Mouse (Mus musculus): Measurements from ENCODE around the gene Hip1. TPM values are rescaled to one million over a fixed set of nuclear protein-coding genes. Genes with fewer than 3 reads are reported as not detected.
"Not testable (repeated sequence)": the region's sequence is repeated elsewhere in the genome, so short reads cannot be mapped to it uniquely, and the experiment has no call there.

The Hip1 gene
- polyA plus RNA-seq, 1 experiment from 2014 or later: 45.2 TPM

DNA sequence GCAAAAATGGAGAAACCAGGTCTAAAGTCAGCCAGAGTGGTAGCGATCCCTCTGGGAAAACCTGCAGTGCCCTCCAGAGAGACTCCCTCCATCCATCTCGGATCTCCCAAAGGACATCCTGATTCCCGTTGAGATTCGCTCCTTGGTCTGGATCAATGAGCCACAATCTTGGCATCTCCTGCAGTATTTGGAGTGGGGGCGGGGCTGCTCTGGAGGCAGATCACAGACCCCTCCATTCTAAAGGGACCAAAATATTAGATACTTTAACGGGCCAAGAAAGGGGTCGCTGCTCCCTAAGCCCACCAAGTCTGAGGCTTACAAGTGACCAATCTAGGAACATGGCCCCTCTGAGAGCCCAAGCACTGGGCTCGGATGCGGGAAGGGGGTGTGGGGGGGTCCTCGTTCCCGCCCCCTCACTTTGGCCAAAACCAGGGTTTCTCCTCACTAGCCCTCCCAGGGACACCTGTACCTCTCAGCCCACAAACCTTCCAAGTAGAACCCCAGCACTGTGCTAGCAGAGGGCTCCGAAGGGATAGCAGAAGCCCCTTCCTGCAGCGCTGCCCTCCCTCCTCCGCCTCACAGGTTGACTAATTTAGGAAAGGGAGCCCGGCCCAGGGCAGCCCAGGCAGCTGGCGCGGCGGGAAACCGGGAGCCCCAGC is 56.6 kb downstream of the Hip1 start:
- H3K36me3 ChIP-seq: peaks cover 10% of the 10 kb centered on the region
- H3K4me2 ChIP-seq: peak overlapping the region; percentile 91
- H3K4me1 ChIP-seq: peaks cover 54% of the 10 kb centered on the region
- no peaks in the 10 kb centered on the region for H3K9me3 ChIP-seq (replicated peaks)
- H3K4me3 ChIP-seq (replicated peaks): peak overlapping the region; percentile 78
- under 1% methylated on average over 19 of the region's 19 CpGs for WGBS
- H3K27me3 ChIP-seq: no peaks in the 10 kb centered on the region
- ATAC-seq (replicated peaks; ENCODE audit: low FRiP score): peak; percentile 68
- peak overlapping the region; percentile 79 for H3K9ac ChIP-seq
- peak overlapping the region; percentile 96 for H3K27ac ChIP-seq

DNA sequence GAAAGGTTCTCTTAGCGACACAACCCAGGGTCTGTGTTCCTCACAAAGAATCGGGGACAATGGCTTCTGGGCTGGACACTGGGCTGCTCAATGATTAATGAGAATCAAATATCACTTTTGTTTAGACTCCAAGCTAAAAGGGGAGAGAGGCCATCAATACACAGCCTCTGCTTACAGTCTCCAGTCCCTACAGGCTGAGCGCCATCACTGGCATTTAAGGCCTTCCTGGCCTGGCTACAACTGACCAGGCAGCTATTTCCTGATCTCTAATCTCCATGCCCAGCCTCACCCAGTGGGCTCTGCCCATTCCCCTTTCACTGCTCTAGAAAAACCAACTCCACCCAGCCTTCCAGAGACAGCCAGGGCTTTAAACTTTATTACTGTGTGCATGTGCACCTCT is 59.6 kb downstream of the Hip1 start:
- Histone ChIP-seq H3K4me1 (peaks cover 41% of the 10 kb centered on the region), H3K36me3 (peaks cover 18% of the 10 kb centered on the region), H3K9me3 (replicated peaks) (no peaks in the 10 kb centered on the region), H3K4me2 (no peak overlapping the region), H3K4me3 (replicated peaks) (no peak overlapping the region), H3K9ac (no peak overlapping the region), H3K27ac (peak overlapping the region; percentile 14; the same call in 1 of the 2 replicates), H3K27me3 (no peaks in the 10 kb centered on the region)
- 58% methylated on average over 3 of the region's 3 CpGs for WGBS
- ATAC-seq (replicated peaks; ENCODE audit: low FRiP score): no peak

DNA sequence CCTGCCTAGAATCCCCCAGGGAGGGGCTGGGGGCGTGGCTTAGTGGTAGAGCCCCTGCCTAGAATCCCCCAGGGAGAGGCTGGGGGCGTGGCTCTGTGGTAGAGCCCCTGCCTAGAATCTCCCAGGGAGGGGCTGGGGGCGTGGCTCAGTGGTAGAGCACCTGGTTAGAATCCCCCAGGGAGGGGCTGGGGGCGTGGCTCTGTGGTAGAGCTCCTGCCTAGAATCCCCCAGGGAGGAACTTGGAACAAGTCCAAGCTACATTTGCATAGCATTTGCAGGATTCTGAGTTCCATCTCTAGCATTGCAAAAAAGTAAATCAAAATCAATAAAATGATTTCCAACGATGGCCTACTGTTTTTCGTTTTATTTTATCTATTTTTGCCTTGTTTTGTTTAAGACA is 61.1 kb downstream of the Hip1 start:
- not testable (repeated sequence) for H3K4me3 ChIP-seq (replicated peaks); H3K4me2 ChIP-seq; H3K9ac ChIP-seq; H3K27ac ChIP-seq; H3K27me3 ChIP-seq; ATAC-seq (replicated peaks; ENCODE audit: low FRiP score); H3K9me3 ChIP-seq (replicated peaks)
- Histone ChIP-seq H3K36me3 (peaks cover 18% of the 10 kb centered on the region), H3K4me1 (peaks cover 33% of the 10 kb centered on the region)
- 93% methylated on average over 6 of the region's 6 CpGs for WGBS

DNA sequence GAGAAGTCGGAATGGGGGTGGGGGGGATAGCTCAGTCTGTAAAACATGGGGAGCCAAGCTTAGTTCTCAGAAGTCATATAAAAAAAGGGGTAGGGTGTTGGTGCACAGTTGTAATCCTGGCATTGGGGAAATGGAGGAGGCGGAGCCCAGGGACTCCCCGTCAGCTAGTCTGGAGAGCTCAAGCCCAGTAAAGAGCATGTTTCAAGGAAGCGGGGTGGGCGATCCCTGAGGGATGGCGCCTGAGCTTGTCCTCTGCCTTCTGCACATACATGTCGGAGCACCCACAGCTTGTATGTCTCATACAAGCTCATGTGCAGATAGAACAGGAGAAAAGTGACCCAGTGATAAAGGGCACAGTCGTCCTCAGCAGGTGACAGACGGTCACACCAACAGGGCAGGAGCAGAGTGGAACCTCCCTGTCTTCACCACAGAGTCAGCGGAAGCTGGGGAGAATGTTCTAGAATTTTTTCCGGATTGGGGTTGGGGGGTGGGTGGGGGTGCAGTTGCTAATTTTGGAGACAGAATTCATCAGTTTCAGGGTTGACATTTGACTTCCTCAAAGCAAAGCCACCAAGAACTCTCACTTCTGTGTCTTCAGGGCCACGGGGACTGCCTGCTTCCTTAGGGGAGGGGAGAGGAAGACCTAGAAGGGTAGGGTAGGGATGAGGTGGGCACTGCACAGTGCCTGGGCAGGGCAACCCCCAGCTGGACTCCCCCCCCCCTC is 65.9 kb downstream of the Hip1 start:
- Histone ChIP-seq H3K4me2 (no peak overlapping the region), H3K4me1 (no peaks in the 10 kb centered on the region), H3K27ac (no peak overlapping the region), H3K36me3 (peaks cover 26% of the 10 kb centered on the region), H3K9me3 (replicated peaks) (no peaks in the 10 kb centered on the region), H3K27me3 (no peaks in the 10 kb centered on the region), H3K4me3 (replicated peaks) (no peak overlapping the region), H3K9ac (no peak overlapping the region)
- ATAC-seq (replicated peaks; ENCODE audit: low FRiP score): no peak
- WGBS: 90% methylated on average over 12 of the region's 12 CpGs

DNA sequence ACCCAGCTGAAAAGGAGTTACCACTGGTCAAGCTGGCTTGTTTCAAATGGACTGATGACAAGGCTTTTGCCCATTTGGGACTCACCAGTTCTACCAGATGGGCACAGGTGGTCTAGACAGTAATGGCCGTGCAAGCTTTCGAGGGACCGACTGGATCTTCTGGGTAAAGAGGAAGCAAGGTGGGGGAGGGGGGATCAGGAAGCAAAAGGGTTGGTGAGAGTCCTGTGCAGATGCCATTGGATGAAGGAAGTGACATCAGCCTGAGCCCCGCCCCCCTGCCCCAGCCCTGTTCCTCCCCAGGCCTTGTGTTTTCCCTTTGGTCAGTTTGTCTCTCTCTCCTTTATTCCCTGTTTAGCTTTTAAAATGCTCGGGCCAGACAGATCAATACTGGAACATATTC is 68.7 kb downstream of the Hip1 start:
- Histone ChIP-seq H3K36me3 (peaks cover 23% of the 10 kb centered on the region), H3K4me1 (no peaks in the 10 kb centered on the region), H3K9me3 (replicated peaks) (no peaks in the 10 kb centered on the region), H3K4me3 (replicated peaks) (no peak overlapping the region), H3K27me3 (no peaks in the 10 kb centered on the region), H3K27ac (no peak overlapping the region), H3K4me2 (no peak overlapping the region), H3K9ac (no peak overlapping the region)
- ATAC-seq (replicated peaks; ENCODE audit: low FRiP score): no peak
- 82% methylated on average over 5 of the region's 5 CpGs for WGBS

DNA sequence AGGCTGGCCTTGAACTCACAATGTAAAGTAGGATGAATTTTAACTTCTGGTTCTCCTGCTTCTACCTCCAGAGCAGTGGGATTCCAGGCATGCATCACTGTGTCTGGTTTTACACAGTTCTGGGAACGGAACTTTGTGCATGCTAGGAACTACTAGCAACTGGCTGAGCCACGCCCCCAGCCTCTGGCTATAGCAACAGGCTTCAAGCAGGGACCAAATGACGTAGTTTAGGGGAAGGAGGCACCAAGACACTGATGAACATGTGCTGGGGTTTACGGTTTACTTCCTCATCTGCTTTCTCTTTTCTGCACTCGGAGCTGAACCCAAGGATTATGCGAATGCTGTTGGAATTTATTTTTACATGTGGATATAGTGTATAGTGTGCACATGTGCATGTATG is 72.5 kb downstream of the Hip1 start:
- H3K4me1 ChIP-seq: no peaks in the 10 kb centered on the region
- H3K4me2 ChIP-seq: no peak overlapping the region
- H3K9ac ChIP-seq: no peak overlapping the region
- no peak overlapping the region for H3K4me3 ChIP-seq (replicated peaks)
- ATAC-seq (replicated peaks; ENCODE audit: low FRiP score): no peak
- WGBS: 79% methylated on average over 6 of the region's 6 CpGs
- H3K36me3 ChIP-seq: peaks cover 27% of the 10 kb centered on the region
- H3K9me3 ChIP-seq (replicated peaks): no peaks in the 10 kb centered on the region
- H3K27ac ChIP-seq: no peak overlapping the region
- no peaks in the 10 kb centered on the region for H3K27me3 ChIP-seq

DNA sequence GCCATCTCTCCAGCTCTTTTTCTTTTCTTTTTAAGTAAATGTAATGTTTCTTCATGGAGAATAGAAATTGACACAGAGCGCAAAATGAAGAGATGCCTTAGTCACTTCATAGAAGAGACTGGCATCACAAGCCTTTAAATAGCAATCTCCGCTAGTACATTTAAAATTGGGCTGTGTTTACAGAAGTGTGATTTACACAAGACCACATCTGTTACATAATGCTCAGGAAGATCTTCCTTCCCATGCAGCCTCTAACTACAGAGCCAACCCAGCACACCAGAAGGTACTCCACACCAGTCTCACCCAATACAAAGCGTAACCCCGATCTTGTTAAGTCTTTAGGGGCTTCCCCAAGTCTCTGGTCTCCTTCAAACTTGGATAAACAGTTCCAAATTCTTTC is 73.2 kb downstream of the Hip1 start:
- Histone ChIP-seq H3K4me1 (no peaks in the 10 kb centered on the region), H3K27me3 (no peaks in the 10 kb centered on the region), H3K27ac (no peak overlapping the region), H3K4me3 (replicated peaks) (no peak overlapping the region), H3K36me3 (peaks cover 33% of the 10 kb centered on the region), H3K9ac (no peak overlapping the region), H3K9me3 (replicated peaks) (no peaks in the 10 kb centered on the region), H3K4me2 (no peak overlapping the region)
- WGBS: 92% methylated on average over 4 of the region's 4 CpGs
- no peak for ATAC-seq (replicated peaks; ENCODE audit: low FRiP score)

DNA sequence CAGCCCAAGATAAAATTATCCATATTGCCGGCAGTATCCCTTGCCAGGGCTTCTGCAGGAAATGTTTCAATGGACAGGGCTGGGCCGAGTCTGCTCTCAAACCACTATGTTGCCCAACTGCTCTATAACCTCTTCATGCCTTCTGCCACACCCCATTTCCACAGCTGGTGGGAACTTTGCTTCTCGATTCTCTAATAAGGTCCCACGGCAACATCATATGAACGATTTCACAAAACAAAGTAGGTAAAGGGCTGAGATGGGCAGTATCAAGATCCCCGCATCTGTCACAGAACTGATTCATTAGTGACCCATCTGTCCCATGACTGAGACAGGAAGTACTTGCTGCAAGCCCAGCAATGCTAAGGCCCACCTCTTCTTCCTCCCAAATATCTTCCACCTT is 76.6 kb downstream of the Hip1 start:
- Histone ChIP-seq H3K9ac (no peak overlapping the region), H3K36me3 (peaks cover 20% of the 10 kb centered on the region), H3K4me1 (peaks cover 11% of the 10 kb centered on the region), H3K4me3 (replicated peaks) (no peak overlapping the region), H3K27ac (no peak overlapping the region), H3K27me3 (no peaks in the 10 kb centered on the region), H3K4me2 (no peak overlapping the region), H3K9me3 (replicated peaks) (no peaks in the 10 kb centered on the region)
- WGBS: 93% methylated on average over 6 of the region's 6 CpGs
- ATAC-seq (replicated peaks; ENCODE audit: low FRiP score): no peak

DNA sequence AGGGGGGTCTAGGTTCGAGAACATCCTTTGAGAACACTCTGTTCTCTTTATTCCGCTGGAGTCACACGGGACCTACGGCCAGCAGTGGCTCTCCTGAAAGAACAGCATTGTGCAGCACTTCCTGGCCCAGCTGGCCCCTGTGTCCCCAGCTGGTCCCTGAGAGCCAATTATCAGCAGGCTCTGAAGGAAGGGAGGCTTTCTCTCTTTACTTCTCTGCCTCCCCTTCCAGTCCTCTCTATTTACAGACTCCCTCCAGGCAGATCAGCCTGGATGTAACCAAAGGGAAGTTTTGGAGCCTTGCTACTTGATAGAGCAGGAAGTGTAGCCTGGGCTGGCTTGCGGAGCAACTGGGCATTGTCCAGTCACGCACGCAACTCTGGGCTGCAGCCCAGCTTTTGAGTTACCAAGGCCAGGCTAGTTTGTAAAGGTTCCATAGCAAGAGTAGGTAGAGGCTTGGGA is 79.1 kb downstream of the Hip1 start:
- no peak overlapping the region for H3K4me3 ChIP-seq (replicated peaks)
- no peaks in the 10 kb centered on the region for H3K27me3 ChIP-seq
- peak overlapping the region; percentile 65 for H3K27ac ChIP-seq
- H3K9ac ChIP-seq: no peak overlapping the region
- peaks cover 13% of the 10 kb centered on the region for H3K4me1 ChIP-seq
- ATAC-seq (replicated peaks; ENCODE audit: low FRiP score): peak; percentile 43; the same call in 1 of the 2 replicates
- peaks cover 21% of the 10 kb centered on the region for H3K36me3 ChIP-seq
- H3K4me2 ChIP-seq: no peak overlapping the region
- 59% methylated on average over 7 of the region's 7 CpGs for WGBS
- H3K9me3 ChIP-seq (replicated peaks): no peaks in the 10 kb centered on the region

DNA sequence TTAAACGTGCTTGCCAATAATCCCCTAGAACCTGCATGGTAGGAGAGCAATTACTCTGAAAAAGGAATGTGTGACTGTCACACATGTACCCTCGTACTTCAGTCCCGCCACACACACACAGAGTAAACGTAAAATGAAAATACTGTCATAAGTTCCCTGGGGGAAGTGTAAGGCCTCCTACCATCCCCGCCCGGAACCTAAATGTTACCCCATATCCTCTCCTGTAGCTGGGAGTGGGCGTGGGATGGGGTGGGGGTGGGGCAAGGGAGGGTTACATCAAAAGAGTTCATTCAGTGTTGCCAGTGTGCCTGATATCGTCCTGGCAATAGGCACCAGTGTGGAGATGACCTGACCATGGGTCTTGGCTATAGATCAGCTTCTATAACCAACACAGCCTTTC is 81.5 kb downstream of the Hip1 start:
- Histone ChIP-seq H3K27me3 (no peaks in the 10 kb centered on the region), H3K27ac (no peak overlapping the region), H3K4me2 (no peak overlapping the region), H3K9me3 (replicated peaks) (no peaks in the 10 kb centered on the region), H3K4me1 (peaks cover 23% of the 10 kb centered on the region), H3K4me3 (replicated peaks) (no peak overlapping the region), H3K9ac (no peak overlapping the region), H3K36me3 (peaks cover 43% of the 10 kb centered on the region)
- 82% methylated on average over 8 of the region's 8 CpGs for WGBS
- no peak for ATAC-seq (replicated peaks; ENCODE audit: low FRiP score)

DNA sequence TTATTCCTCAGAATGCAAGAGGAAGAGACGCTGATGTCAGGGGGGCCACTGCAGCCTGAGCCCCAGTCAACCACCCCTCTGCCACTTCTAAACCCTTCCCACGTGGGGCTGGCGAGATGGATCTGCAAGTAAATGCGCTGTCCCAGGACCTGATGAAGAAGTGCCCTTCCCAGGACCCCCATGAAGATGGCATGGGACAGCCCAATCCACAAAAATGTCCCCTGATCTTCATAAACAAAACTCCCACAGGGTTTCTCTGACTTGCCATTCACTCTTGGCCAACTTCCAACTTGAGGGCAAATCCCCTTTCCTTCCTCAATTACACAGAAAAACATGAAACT is 84.1 kb downstream of the Hip1 start:
- Histone ChIP-seq H3K4me2 (peak overlapping the region; percentile 14; the same call in 1 of the 2 replicates), H3K9ac (peak overlapping the region; percentile 4; the same call in 1 of the 2 replicates), H3K4me3 (replicated peaks) (no peak overlapping the region), H3K9me3 (replicated peaks) (no peaks in the 10 kb centered on the region), H3K36me3 (peaks cover 50% of the 10 kb centered on the region), H3K27ac (peak overlapping the region; percentile 81), H3K4me1 (peaks cover 19% of the 10 kb centered on the region), H3K27me3 (no peaks in the 10 kb centered on the region)
- 66% methylated on average over 4 of the region's 4 CpGs for WGBS
- no peak for ATAC-seq (replicated peaks; ENCODE audit: low FRiP score)

DNA sequence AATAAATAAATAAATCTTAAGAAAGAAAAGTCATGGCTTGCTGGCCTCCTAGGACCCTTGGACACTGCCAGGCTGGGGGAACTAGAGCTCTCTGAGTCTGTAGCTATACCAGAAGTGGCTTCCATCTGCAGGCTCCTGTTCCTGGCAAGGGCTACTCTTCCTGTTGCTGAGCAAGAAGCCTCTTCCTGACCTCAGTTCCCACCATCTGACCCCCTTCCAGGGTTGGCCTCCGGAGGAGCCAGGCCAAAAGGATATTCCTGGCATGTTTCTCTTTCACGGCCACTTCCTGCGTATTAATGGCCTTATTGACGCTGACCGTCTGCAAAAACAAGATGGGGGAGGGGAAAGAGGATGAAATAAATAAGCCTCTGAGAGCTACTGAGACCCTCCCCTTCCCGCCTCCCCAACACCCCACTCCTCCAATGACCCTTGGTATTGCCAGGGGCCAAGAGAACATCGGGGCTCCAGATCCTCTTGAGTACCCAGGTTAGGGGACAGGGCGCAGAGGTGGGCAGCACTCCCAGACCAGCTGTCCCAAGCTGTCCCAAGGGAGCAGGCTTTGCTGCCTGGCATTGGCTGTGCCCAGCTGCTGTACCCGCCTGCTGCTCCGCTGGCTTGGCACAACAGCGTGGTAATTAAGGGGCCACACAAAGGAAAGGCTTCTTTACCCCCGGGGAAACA is 84.6 kb downstream of the Hip1 start:
- Histone ChIP-seq H3K9ac (peak overlapping the region; percentile 4; the same call in 1 of the 2 replicates), H3K4me1 (peaks cover 16% of the 10 kb centered on the region), H3K27ac (peak overlapping the region; percentile 81), H3K27me3 (no peaks in the 10 kb centered on the region), H3K4me2 (peak overlapping the region; percentile 14; the same call in 1 of the 2 replicates), H3K4me3 (replicated peaks) (no peak overlapping the region), H3K9me3 (replicated peaks) (no peaks in the 10 kb centered on the region), H3K36me3 (peaks cover 50% of the 10 kb centered on the region)
- peak; percentile 54 for ATAC-seq (replicated peaks; ENCODE audit: low FRiP score)
- 65% methylated on average over 12 of the region's 12 CpGs for WGBS
